Mouse (Mus musculus) heart, postnatal 0 days (tissue): Measurements from ENCODE around the gene Tpcn1. TPM values are rescaled to one million over a fixed set of nuclear protein-coding genes. Genes with fewer than 3 reads are reported as not detected.

Source experiments
- ATAC-seq: fragments of 200-750 bp; cut with Nextera tagmentation; 2 replicates; pipeline ENCODE4 v1.8.0; 2017; ENCODE audit warnings: low read depth, moderate number of reproducible peaks, moderate library complexity; ENCODE audit not compliant: insufficient read depth
- DNase-seq: peaks from one replicate; pipeline ENCODE4 v3.0.0-alpha.2; 2016; ENCODE audit warnings: low spot score
- H3K27ac ChIP-seq: fragments of 300-500 bp; sonication (generic); 2 replicates; pipeline ENCODE4 v1.5.1; 2014; ENCODE audit warnings: low read depth, mild to moderate bottlenecking
- H3K27me3 ChIP-seq: fragments of 300-500 bp; sonication (generic); 2 replicates; pipeline ENCODE4 v1.6.1; 2014; ENCODE audit warnings: low read length, mixed read lengths; ENCODE audit not compliant: control insufficient read depth, insufficient read depth
- H3K36me3 ChIP-seq: fragments of 300-500 bp; sonication (generic); replicated peaks from 2 replicates; pipeline ENCODE4 v1.6.1; 2014; ENCODE audit warnings: low read length, mixed read lengths; ENCODE audit not compliant: control insufficient read depth, insufficient read depth
- H3K4me1 ChIP-seq: fragments of 300-500 bp; sonication (generic); 2 replicates; pipeline ENCODE4 v1.6.1; 2014; ENCODE audit warnings: antibody characterized with exemption; ENCODE audit not compliant: control insufficient read depth, insufficient read depth
- H3K4me2 ChIP-seq: fragments of 300-500 bp; sonication (generic); 2 replicates; pipeline ENCODE4 v1.6.1; 2014; ENCODE audit warnings: low read depth, mild to moderate bottlenecking, low read length, moderate library complexity
- H3K4me3 ChIP-seq: fragments of 300-500 bp; sonication (generic); 2 replicates; pipeline ENCODE4 v1.5.1; 2014; ENCODE audit warnings: low read depth, low read length
- H3K9ac ChIP-seq: fragments of 300-500 bp; sonication (generic); replicated peaks from 2 replicates; pipeline ENCODE4 v1.6.1; 2014; ENCODE audit warnings: low read depth, low read length, mixed read lengths
- H3K9me3 ChIP-seq: fragments of 300-500 bp; sonication (generic); replicated peaks from 2 replicates; pipeline ENCODE4 v1.6.1; 2016; ENCODE audit warnings: low read length; ENCODE audit not compliant: control insufficient read depth
- CTCF ChIP-seq: IDR thresholded peaks from 2 replicates; pipeline ENCODE4 v1.5.1; 2016; ENCODE audit warnings: antibody characterized with exemption, control low read depth, low read depth
- EP300 ChIP-seq: IDR thresholded peaks from 2 replicates; pipeline ENCODE4 v1.6.1; 2016; ENCODE audit warnings: antibody characterized with exemption, low read depth
- WGBS: fragments of 180-500 bp; shearing (Covaris S2); extraction: QIAGEN DNeasy Blood & Tissue Kit; methylation state at CpG from one replicate; pipeline ENCODE4 v1.1.7; 2014; 5-methylcytosine and 5-hydroxymethylcytosine counted together
- polyA plus RNA-seq: library from polyadenylated mRNA; unstranded; fragments of >200 nt; fragmentation: Nextera tagmentation; extraction: Ambion mirVana; gene quantifications from 2 replicates; pipeline ENCODE4 v1.2.1, GENCODE M21; 2015
- total RNA-seq: library from RNA; depleted of rRNA; stranded (reverse); fragments of >200 nt; gene quantifications from 2 replicates; pipeline ENCODE4 v1.2.3, GENCODE M21; 2014; ENCODE audit warnings: low replicate concordance

Gene Tpcn1
- total and polyA plus RNA-seq, 2 experiments from 2014 or later = 11.5 to 15.8 TPM

- Histone ChIP-seq H3K27ac (no peak overlapping the region), H3K36me3 (peaks cover 29% of the 10 kb centered on the region), H3K27me3 (no peaks in the 10 kb centered on the region), H3K4me3 (no peak overlapping the region), H3K9ac (no peak overlapping the region), H3K9me3 (no peaks in the 10 kb centered on the region), H3K4me2 (no peak overlapping the region), H3K4me1 (0 out of 2 replicates have a peak, but pooled peaks cover 10% of the 10 kb centered on the region)
- WGBS = 79% methylated on average over 2 of the region's 2 CpGs
- TF ChIP-seq EP300 (no peak), CTCF (no peak)
- no peak for ATAC-seq
- DNase-seq = no peak
These were observed 53.8 kb downstream of the Tpcn1 start for GRCm38 (mm10) chr5:120534686-120535075.

GRCm38 (mm10) chr5:120534071-120534685 lies 54.3 kb downstream of the Tpcn1 start:
- H3K27me3 ChIP-seq = no peaks in the 10 kb centered on the region
- no peak overlapping the region for H3K4me3 ChIP-seq
- WGBS = 89% methylated on average over 15 of the region's 15 CpGs
- DNase-seq (no peak), ATAC-seq (no peak)
- no peak overlapping the region for H3K4me2 ChIP-seq
- H3K9ac ChIP-seq = no peak overlapping the region
- H3K9me3 ChIP-seq = no peaks in the 10 kb centered on the region
- H3K27ac ChIP-seq = no peak overlapping the region
- peaks cover 24% of the 10 kb centered on the region for H3K36me3 ChIP-seq
- H3K4me1 ChIP-seq = 0 out of 2 replicates have a peak, but pooled peaks cover 10% of the 10 kb centered on the region
- TF ChIP-seq EP300 (no peak), CTCF (no peak)

GRCm38 (mm10) chr5:120531631-120532030 lies 56.8 kb downstream of the Tpcn1 start:
- H3K9ac ChIP-seq = no peak overlapping the region
- no peaks in the 10 kb centered on the region for H3K9me3 ChIP-seq
- H3K4me1 ChIP-seq = 0 out of 2 replicates have a peak, but pooled peaks cover 10% of the 10 kb centered on the region
- TF ChIP-seq EP300 (no peak), CTCF (no peak)
- peaks cover 7% of the 10 kb centered on the region; the same call in 1 of the 2 replicates for H3K36me3 ChIP-seq
- H3K4me2 ChIP-seq = no peak overlapping the region
- no peaks in the 10 kb centered on the region for H3K27me3 ChIP-seq
- ATAC-seq = no peak
- DNase-seq = no peak
- no peak overlapping the region for H3K27ac ChIP-seq
- WGBS = 79% methylated on average over 8 of the region's 8 CpGs
- H3K4me3 ChIP-seq = no peak overlapping the region

- TF ChIP-seq CTCF = no peak
- TF ChIP-seq EP300 = no peak
- H3K4me3 ChIP-seq = no peak overlapping the region
- 82% methylated on average over 17 of the region's 20 CpGs for WGBS
These were observed 61.0 kb downstream of the Tpcn1 start for GRCm38 (mm10) chr5:120527296-120527964.

GRCm38 (mm10) chr5:120526311-120526710 lies 62.2 kb downstream of the Tpcn1 start:
- Histone ChIP-seq H3K36me3 (0 out of 2 replicates have a peak, but pooled peaks cover 7% of the 10 kb centered on the region), H3K27ac (no peak overlapping the region), H3K4me3 (no peak overlapping the region), H3K27me3 (no peaks in the 10 kb centered on the region), H3K4me2 (no peak overlapping the region), H3K9ac (no peak overlapping the region), H3K4me1 (no peaks in the 10 kb centered on the region), H3K9me3 (no peaks in the 10 kb centered on the region)
- 77% methylated on average over 11 of the region's 11 CpGs for WGBS
- no peak for TF ChIP-seq EP300
- TF ChIP-seq CTCF = no peak
- DNase-seq (no peak), ATAC-seq (no peak)

More at GRCm38 (mm10) chr5:120527296-120527964, 61.0 kb downstream of the Tpcn1 start:
- H3K9ac ChIP-seq = no peak overlapping the region
- no peaks in the 10 kb centered on the region for H3K27me3 ChIP-seq
- no peak overlapping the region for H3K4me2 ChIP-seq
- ATAC-seq (no peak), DNase-seq (no peak)
- no peak overlapping the region for H3K27ac ChIP-seq
- no peaks in the 10 kb centered on the region for H3K9me3 ChIP-seq
- H3K4me1 ChIP-seq = no peaks in the 10 kb centered on the region
- peaks cover 7% of the 10 kb centered on the region; the same call in 1 of the 2 replicates for H3K36me3 ChIP-seq
